Mouse (Mus musculus): Measurements from ENCODE around the gene Cldn5. TPM values are rescaled to one million over a fixed set of nuclear protein-coding genes. Genes with fewer than 3 reads are reported as not detected.

Cldn5 gene
- polyA plus RNA-seq, 1 experiment = not detected

GRCm38 (mm10) chr16:18781810-18782209 lies 5.2 kb downstream of the Cldn5 start:
- no peak for TF ChIP-seq FLI1 (IDR thresholded peaks at IDR 0.05; ENCODE audit: low read length)
- no peak for TF ChIP-seq GATA1 (IDR thresholded peaks at IDR 0.05; ENCODE audit: borderline replicate concordance, low read length)
- Histone ChIP-seq H3K27me3 (replicated peaks) (peaks cover 28% of the 10 kb centered on the region), H3K4me3 (replicated peaks) (no peak overlapping the region), H3K4me1 (peaks cover 36% of the 10 kb centered on the region), H3K9me3 (peaks cover 3% of the 10 kb centered on the region; the same call in 1 of the 2 replicates), H3K36me3 (replicated peaks; ENCODE audit: low read length) (peaks cover 76% of the 10 kb centered on the region)

GRCm38 (mm10) chr16:18785025-18785424 lies 8.4 kb downstream of the Cldn5 start:
- no peak overlapping the region for H3K4me3 ChIP-seq (replicated peaks)
- H3K9me3 ChIP-seq = no peaks in the 10 kb centered on the region
- H3K27me3 ChIP-seq (replicated peaks) = no peaks in the 10 kb centered on the region
- H3K36me3 ChIP-seq (replicated peaks; ENCODE audit: low read length) = peaks cover 74% of the 10 kb centered on the region
- TF ChIP-seq FLI1 (IDR thresholded peaks at IDR 0.05; ENCODE audit: low read length) (no peak), GATA1 (IDR thresholded peaks at IDR 0.05; ENCODE audit: borderline replicate concordance, low read length) (no peak)
- H3K4me1 ChIP-seq = peaks cover 52% of the 10 kb centered on the region

GRCm38 (mm10) chr16:18785485-18785884 lies 8.8 kb downstream of the Cldn5 start:
- Histone ChIP-seq H3K9me3 (no peaks in the 10 kb centered on the region), H3K4me3 (replicated peaks) (no peak overlapping the region)
- no peak for TF ChIP-seq FLI1 (IDR thresholded peaks at IDR 0.05; ENCODE audit: low read length)
- no peak for TF ChIP-seq GATA1 (IDR thresholded peaks at IDR 0.05; ENCODE audit: borderline replicate concordance, low read length)

GRCm38 (mm10) chr16:18786652-18787051 lies 10.0 kb downstream of the Cldn5 start:
- Histone ChIP-seq H3K36me3 (replicated peaks; ENCODE audit: low read length) (peaks cover 74% of the 10 kb centered on the region), H3K4me3 (replicated peaks) (no peak overlapping the region), H3K9me3 (no peaks in the 10 kb centered on the region), H3K27me3 (replicated peaks) (no peaks in the 10 kb centered on the region), H3K4me1 (peaks cover 63% of the 10 kb centered on the region)
- TF ChIP-seq GATA1 (IDR thresholded peaks at IDR 0.05; ENCODE audit: borderline replicate concordance, low read length) (no peak), FLI1 (IDR thresholded peaks at IDR 0.05; ENCODE audit: low read length) (no peak)

More at GRCm38 (mm10) chr16:18785485-18785884, 8.8 kb downstream of the Cldn5 start:
- H3K4me1 ChIP-seq = peaks cover 57% of the 10 kb centered on the region
- H3K36me3 ChIP-seq (replicated peaks; ENCODE audit: low read length) = peaks cover 74% of the 10 kb centered on the region
- no peaks in the 10 kb centered on the region for H3K27me3 ChIP-seq (replicated peaks)

GRCm38 (mm10) chr16:18788627-18789406 lies 12.2 kb downstream of the Cldn5 start:
- H3K27me3 ChIP-seq (replicated peaks) = no peaks in the 10 kb centered on the region
- H3K36me3 ChIP-seq (replicated peaks; ENCODE audit: low read length) = peaks cover 74% of the 10 kb centered on the region
- no peaks in the 10 kb centered on the region for H3K9me3 ChIP-seq
- H3K4me3 ChIP-seq (replicated peaks) = peak overlapping the region; percentile 80
- TF ChIP-seq GATA1 (IDR thresholded peaks at IDR 0.05; ENCODE audit: borderline replicate concordance, low read length) (no peak), FLI1 (IDR thresholded peaks at IDR 0.05; ENCODE audit: low read length) (peak; percentile 66; the same call in 1 of the 2 replicates)
- peaks cover 68% of the 10 kb centered on the region for H3K4me1 ChIP-seq

- Histone ChIP-seq H3K36me3 (replicated peaks; ENCODE audit: low read length) (peaks cover 96% of the 10 kb centered on the region), H3K4me3 (replicated peaks) (no peak overlapping the region), H3K9me3 (no peaks in the 10 kb centered on the region), H3K27me3 (replicated peaks) (no peaks in the 10 kb centered on the region), H3K4me1 (peaks cover 30% of the 10 kb centered on the region)
- no peak for TF ChIP-seq GATA1 (IDR thresholded peaks at IDR 0.05; ENCODE audit: borderline replicate concordance, low read length)
- TF ChIP-seq FLI1 (IDR thresholded peaks at IDR 0.05; ENCODE audit: low read length) = no peak
Measured at GRCm38 (mm10) chr16:18795223-18795899, 18.7 kb downstream of the Cldn5 start.

- no peaks in the 10 kb centered on the region for H3K9me3 ChIP-seq
- H3K27me3 ChIP-seq (replicated peaks) = no peaks in the 10 kb centered on the region
- TF ChIP-seq FLI1 (IDR thresholded peaks at IDR 0.05; ENCODE audit: low read length) (no peak), GATA1 (IDR thresholded peaks at IDR 0.05; ENCODE audit: borderline replicate concordance, low read length) (no peak)
- no peak overlapping the region for H3K4me3 ChIP-seq (replicated peaks)
- H3K4me1 ChIP-seq = peaks cover 17% of the 10 kb centered on the region
- H3K36me3 ChIP-seq (replicated peaks; ENCODE audit: low read length) = peaks cover 96% of the 10 kb centered on the region
Measured at GRCm38 (mm10) chr16:18796645-18797044, 20.0 kb downstream of the Cldn5 start.

GRCm38 (mm10) chr16:18798151-18798550 lies 21.5 kb downstream of the Cldn5 start:
- H3K9me3 ChIP-seq = no peaks in the 10 kb centered on the region
- H3K36me3 ChIP-seq (replicated peaks; ENCODE audit: low read length) = peaks cover 92% of the 10 kb centered on the region
- no peak for TF ChIP-seq GATA1 (IDR thresholded peaks at IDR 0.05; ENCODE audit: borderline replicate concordance, low read length)
- TF ChIP-seq FLI1 (IDR thresholded peaks at IDR 0.05; ENCODE audit: low read length) = no peak

GRCm38 (mm10) chr16:18798841-18799240 lies 22.2 kb downstream of the Cldn5 start:
- H3K4me1 ChIP-seq = peaks cover 13% of the 10 kb centered on the region; the same call in 1 of the 2 replicates
- no peaks in the 10 kb centered on the region for H3K27me3 ChIP-seq (replicated peaks)
- no peaks in the 10 kb centered on the region for H3K9me3 ChIP-seq
- no peak for TF ChIP-seq GATA1 (IDR thresholded peaks at IDR 0.05; ENCODE audit: borderline replicate concordance, low read length)
- no peak for TF ChIP-seq FLI1 (IDR thresholded peaks at IDR 0.05; ENCODE audit: low read length)
- H3K4me3 ChIP-seq (replicated peaks) = no peak overlapping the region
- peaks cover 89% of the 10 kb centered on the region for H3K36me3 ChIP-seq (replicated peaks; ENCODE audit: low read length)

More at GRCm38 (mm10) chr16:18798151-18798550, 21.5 kb downstream of the Cldn5 start:
- Histone ChIP-seq H3K4me1 (peaks cover 13% of the 10 kb centered on the region; the same call in 1 of the 2 replicates), H3K27me3 (replicated peaks) (no peaks in the 10 kb centered on the region), H3K4me3 (replicated peaks) (no peak overlapping the region)

- Histone ChIP-seq H3K27me3 (replicated peaks) (no peaks in the 10 kb centered on the region), H3K4me3 (replicated peaks) (no peak overlapping the region), H3K9me3 (peaks cover 9% of the 10 kb centered on the region), H3K36me3 (replicated peaks; ENCODE audit: low read length) (peaks cover 80% of the 10 kb centered on the region), H3K4me1 (peaks cover 15% of the 10 kb centered on the region)
- TF ChIP-seq GATA1 (IDR thresholded peaks at IDR 0.05; ENCODE audit: borderline replicate concordance, low read length) (no peak), FLI1 (IDR thresholded peaks at IDR 0.05; ENCODE audit: low read length) (no peak)
Measured at GRCm38 (mm10) chr16:18805746-18806145, 29.1 kb downstream of the Cldn5 start.
